Mouse (Mus musculus): ENCODE results near the gene Rps19.

- TF ChIP-seq CTCF (IDR thresholded peaks at IDR 0.05; ENCODE audit: low read depth, low read length) (no peak), EP300 (IDR thresholded peaks at IDR 0.05; ENCODE audit: insufficient read depth, low read depth, low read length) (peak; percentile 82)
These were observed 34.0 kb upstream of the Rps19 start for GRCm38 (mm10) chr7:24850162-24850561.

All from ES-Bruce4 (cell line).